Mouse (Mus musculus) lung, adult 2 months (tissue): Measurements from ENCODE around the gene Anks6.

Source experiments
- CTCF ChIP-seq: fragments of 200-500 bp; IDR thresholded peaks from 2 replicates; pipeline ENCODE4 v1.5.1; 2011; ENCODE audit warnings: mild to moderate bottlenecking, low read length, control low read depth; ENCODE audit not compliant: insufficient read depth
- POLR2A ChIP-seq: fragments of 200-500 bp; IDR thresholded peaks from 2 replicates; pipeline ENCODE4 v1.6.1; 2011; ENCODE audit warnings: low read depth, mild to moderate bottlenecking, control low read depth, low read length, borderline replicate concordance; ENCODE audit errors: extremely low read depth

- TF ChIP-seq POLR2A: no peak
- no peak for TF ChIP-seq CTCF
Measured at GRCm38 (mm10) chr4:47043866-47044265, 13.4 kb downstream of the Anks6 start.
